Mouse (Mus musculus) intestine, postnatal 0 days (tissue): ENCODE measurements around the gene Prkar2b. TPM values are rescaled to one million over a fixed set of nuclear protein-coding genes. Genes with fewer than 3 reads are reported as not detected.
A peak's percentile ranks its signal among the peaks of the same experiment; 100 is the strongest.

Source experiments
- ATAC-seq: fragments of 200-750 bp; cut with Nextera tagmentation; 2 replicates; pipeline ENCODE4 v1.8.0; 2017; ENCODE audit warnings: mild to moderate bottlenecking, moderate TSS enrichment, moderate library complexity
- H3K27ac ChIP-seq: fragments of 300-500 bp; sonication (generic); 2 replicates; pipeline ENCODE4 v1.5.1; 2014; ENCODE audit warnings: mild to moderate bottlenecking, low read depth, low read length, moderate library complexity
- H3K27me3 ChIP-seq: fragments of 300-500 bp; sonication (generic); replicated peaks from 2 replicates; pipeline ENCODE4 v1.6.1; 2014; ENCODE audit warnings: low read length, mixed read lengths; ENCODE audit not compliant: control insufficient read depth, insufficient read depth
- H3K36me3 ChIP-seq: fragments of 300-500 bp; sonication (generic); 2 replicates; pipeline ENCODE4 v1.6.1; 2014; ENCODE audit warnings: mild to moderate bottlenecking, moderate library complexity; ENCODE audit not compliant: control insufficient read depth, insufficient read depth
- H3K4me1 ChIP-seq: fragments of 300-500 bp; sonication (generic); replicated peaks from 2 replicates; pipeline ENCODE4 v1.6.1; 2014; ENCODE audit warnings: antibody characterized with exemption, low read length, mixed read lengths; ENCODE audit not compliant: control insufficient read depth, insufficient read depth
- H3K4me2 ChIP-seq: fragments of 300-500 bp; sonication (generic); replicated peaks from 2 replicates; pipeline ENCODE4 v1.6.1; 2014; ENCODE audit warnings: low read depth, mild to moderate bottlenecking, moderate library complexity
- H3K4me3 ChIP-seq: fragments of 300-500 bp; sonication (generic); 2 replicates; pipeline ENCODE4 v1.5.1; 2014; ENCODE audit warnings: low read depth, low read length
- H3K9ac ChIP-seq: fragments of 300-500 bp; sonication (generic); 2 replicates; pipeline ENCODE4 v1.6.1; 2014; ENCODE audit warnings: mild to moderate bottlenecking, low read depth, low read length
- H3K9me3 ChIP-seq: fragments of 300-500 bp; sonication (generic); 2 replicates; pipeline ENCODE4 v1.6.1; 2016; ENCODE audit warnings: mixed run types; ENCODE audit not compliant: control insufficient read depth
- CTCF ChIP-seq: sonication (generic); IDR thresholded peaks from 2 replicates; pipeline ENCODE4 v1.5.1; 2016; ENCODE audit warnings: low read depth, mild to moderate bottlenecking, control low read depth, antibody characterized with exemption, moderate library complexity
- WGBS: fragments of 180-500 bp; shearing (Covaris S2); extraction: QIAGEN DNeasy Blood & Tissue Kit; methylation state at CpG from one replicate; pipeline ENCODE4 v1.1.7; 2014; 5-methylcytosine and 5-hydroxymethylcytosine counted together
- polyA plus RNA-seq: library from polyadenylated mRNA; unstranded; fragments of >200 nt; fragmentation: Nextera tagmentation; extraction: Ambion mirVana; gene quantifications from 2 replicates; pipeline ENCODE4 v1.2.1, GENCODE M21; 2015

Prkar2b gene
- polyA plus RNA-seq, 1 experiment from 2014 or later, result 12.5 TPM

DNA sequence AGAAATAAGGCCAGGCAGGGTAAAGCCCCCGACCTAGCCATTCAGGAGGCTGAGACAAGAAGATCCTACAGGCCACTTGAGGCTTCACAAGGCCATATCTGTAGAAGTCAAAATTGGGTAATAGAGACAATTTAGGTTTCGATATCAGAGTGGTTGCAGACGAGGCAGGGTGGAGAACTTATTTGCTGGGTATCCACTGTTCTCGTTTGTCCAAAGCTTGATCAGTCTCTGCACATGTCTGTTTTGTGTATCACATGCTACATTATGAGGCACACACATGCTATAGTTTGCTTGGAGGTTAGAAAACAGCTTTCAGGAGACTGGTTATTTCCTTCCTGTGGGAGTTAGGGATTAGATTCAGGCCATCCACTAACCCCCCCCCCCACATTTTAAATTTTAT, 105.3 kb downstream of the Prkar2b start:
- Histone ChIP-seq H3K4me1 (no peaks in the 10 kb centered on the region), H3K27ac (no peak overlapping the region), H3K4me3 (no peak overlapping the region), H3K27me3 (no peaks in the 10 kb centered on the region), H3K9ac (no peak overlapping the region), H3K36me3 (no peaks in the 10 kb centered on the region), H3K9me3 (no peaks in the 10 kb centered on the region), H3K4me2 (no peak overlapping the region)
- WGBS, result 87% methylated on average over 4 of the region's 4 CpGs
- no peak for TF ChIP-seq CTCF
- ATAC-seq, result no peak

DNA sequence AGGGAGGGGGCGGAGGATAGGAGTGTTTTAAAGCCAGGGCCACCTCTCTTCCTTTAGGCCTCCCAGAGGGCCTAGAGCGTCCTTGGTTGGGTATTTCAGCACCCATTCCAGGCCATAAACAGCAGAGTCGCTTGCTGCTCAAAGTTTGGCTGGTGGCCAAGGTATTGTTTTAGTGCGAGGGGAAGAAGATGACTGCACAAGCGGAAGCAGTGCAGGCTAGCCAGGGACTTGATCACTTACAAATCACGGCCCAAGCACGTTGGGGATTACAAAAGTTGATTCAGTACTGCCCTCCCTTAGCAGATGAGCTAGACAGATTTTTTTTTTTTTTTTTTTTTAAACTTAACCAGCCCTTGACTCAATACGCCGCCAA, 110.5 kb downstream of the Prkar2b start:
- Histone ChIP-seq H3K9me3 (no peaks in the 10 kb centered on the region), H3K4me1 (no peaks in the 10 kb centered on the region), H3K27ac (peak overlapping the region; percentile 78), H3K4me2 (peak overlapping the region; percentile 60), H3K27me3 (no peaks in the 10 kb centered on the region), H3K4me3 (peak overlapping the region; percentile 42), H3K9ac (0 out of 2 replicates have a peak overlapping the region, but pooled peaks have one; percentile 19), H3K36me3 (0 out of 2 replicates have a peak, but pooled peaks cover 2% of the 10 kb centered on the region)
- TF ChIP-seq CTCF, result no peak
- no peak for ATAC-seq
- 3% methylated on average over 9 of the region's 9 CpGs for WGBS

DNA sequence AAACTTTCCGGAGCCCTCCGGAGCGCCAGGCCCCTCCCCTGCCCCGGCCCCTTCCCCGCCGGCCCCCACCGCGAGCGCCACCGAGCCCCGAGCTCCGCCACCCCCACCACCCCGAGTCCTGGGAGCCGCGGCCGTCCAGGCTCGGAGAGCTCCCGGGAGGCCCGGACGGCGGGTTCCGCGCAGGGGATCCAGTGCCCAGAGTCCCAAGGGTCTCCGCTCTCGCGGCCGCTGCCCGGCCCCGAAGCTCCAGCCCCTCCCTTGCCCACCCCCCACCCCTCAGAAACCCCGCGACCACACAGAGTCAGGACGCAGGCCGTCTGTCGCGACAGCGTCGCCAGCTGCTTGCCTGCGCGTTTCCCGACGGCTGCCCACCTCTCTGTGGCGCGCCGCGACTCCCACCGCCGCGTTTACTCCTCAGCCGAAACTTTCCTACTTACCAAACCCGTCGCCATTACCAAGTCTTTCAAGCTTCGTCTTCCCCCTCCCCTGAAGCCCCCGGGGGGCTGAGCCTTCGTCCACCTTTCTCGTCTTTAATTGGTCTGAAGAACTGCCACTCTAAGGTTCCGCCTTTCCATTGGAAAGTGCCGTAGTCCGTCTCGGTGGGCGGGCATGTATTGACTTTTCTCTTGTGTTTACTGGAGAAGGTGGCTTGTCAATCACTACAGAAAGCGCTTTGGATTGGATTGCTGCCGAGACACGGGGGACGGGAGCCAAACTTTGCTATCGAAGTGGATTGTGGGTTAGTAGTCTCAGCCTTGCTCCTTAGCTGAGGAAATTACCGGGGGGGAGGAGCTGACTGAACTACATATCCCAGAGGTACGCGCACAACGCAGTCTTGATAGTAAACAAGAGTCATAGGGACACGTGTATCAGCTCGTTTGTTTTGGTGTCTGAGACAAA, 111.1 kb downstream of the Prkar2b start, which contains the start of gene Hbp1:
Gene Hbp1, minus strand, starts transcription at position 777 of the 900 bp plus-strand sequence.
- 0 out of 2 replicates have a peak, but pooled peaks cover 2% of the 10 kb centered on the region for H3K36me3 ChIP-seq
- no peaks in the 10 kb centered on the region for H3K27me3 ChIP-seq
- H3K4me1 ChIP-seq, result no peaks in the 10 kb centered on the region
- no peaks in the 10 kb centered on the region for H3K9me3 ChIP-seq
- peak within 1 kb of the TSS; percentile 100 for H3K27ac ChIP-seq
- WGBS, result under 1% methylated on average over 64 of the region's 71 CpGs
- ATAC-seq, result peak; percentile 95
- H3K4me2 ChIP-seq, result peak within 1 kb of the TSS; percentile 70
- peak within 1 kb of the TSS; percentile 89 for H3K4me3 ChIP-seq
- TF ChIP-seq CTCF, result no peak
- H3K9ac ChIP-seq, result peak within 1 kb of the TSS; percentile 100

- peak; percentile 49 for ATAC-seq
- no peaks in the 10 kb centered on the region for H3K27me3 ChIP-seq
- H3K4me3 ChIP-seq, result peak overlapping the region; percentile 89
- no peaks in the 10 kb centered on the region for H3K9me3 ChIP-seq
- H3K36me3 ChIP-seq, result 0 out of 2 replicates have a peak, but pooled peaks cover 2% of the 10 kb centered on the region
- H3K9ac ChIP-seq, result peak overlapping the region; percentile 100
- TF ChIP-seq CTCF, result peak; percentile 51
- peak overlapping the region; percentile 70 for H3K4me2 ChIP-seq
- H3K4me1 ChIP-seq, result no peaks in the 10 kb centered on the region
- WGBS, result under 1% methylated on average over 53 of the region's 58 CpGs
- peak overlapping the region; percentile 100 for H3K27ac ChIP-seq
These were observed 111.8 kb downstream of the Prkar2b start for GRCm38 (mm10) chr12:31949193-31949741.

DNA sequence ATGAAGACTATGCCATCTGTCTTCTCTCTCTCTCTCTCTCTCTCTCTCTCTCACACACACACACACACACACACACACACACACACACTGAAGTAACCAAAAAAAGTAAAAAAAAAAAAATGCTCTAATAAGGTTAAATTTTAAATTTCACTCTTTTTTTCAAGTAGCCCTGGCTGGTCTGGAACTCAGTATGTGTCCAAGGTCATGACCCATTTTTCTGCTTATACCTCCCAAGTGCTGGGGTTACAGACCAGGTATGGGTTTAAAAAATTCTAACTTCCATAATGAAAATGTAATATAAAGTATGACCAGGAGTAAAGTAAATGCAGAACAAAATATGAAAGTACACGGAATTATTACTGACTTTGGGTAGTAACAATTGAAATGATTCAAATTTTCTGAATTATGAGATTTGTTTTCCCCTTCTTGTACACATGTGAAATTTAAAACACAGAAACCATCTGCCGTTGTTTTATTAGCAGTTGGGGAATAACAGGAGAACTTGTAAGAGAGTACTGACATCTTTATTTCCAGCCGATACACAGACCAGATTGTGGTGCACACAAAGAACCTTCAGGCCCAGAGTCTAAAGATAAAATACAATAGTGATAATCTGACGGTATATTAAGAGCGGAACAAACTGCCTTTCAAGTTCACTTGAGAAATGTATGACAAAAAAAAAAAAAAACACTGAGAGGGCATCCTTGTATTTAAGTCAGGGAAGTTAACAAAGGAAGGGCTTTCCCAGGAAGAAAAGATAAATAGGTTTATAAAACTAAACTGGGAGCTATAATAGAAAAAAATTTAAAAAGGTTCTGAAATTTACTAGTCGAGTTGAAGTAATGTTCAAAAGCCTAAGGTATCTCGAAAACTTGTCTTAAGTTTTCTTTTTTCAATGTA, 112.7 kb downstream of the Prkar2b start:
- Histone ChIP-seq H3K27ac (peak overlapping the region; percentile 100; the same call in 1 of the 2 replicates), H3K36me3 (peaks cover 7% of the 10 kb centered on the region; the same call in 1 of the 2 replicates), H3K4me2 (peak overlapping the region; percentile 70), H3K9me3 (no peaks in the 10 kb centered on the region), H3K4me1 (no peaks in the 10 kb centered on the region), H3K27me3 (no peaks in the 10 kb centered on the region), H3K9ac (peak overlapping the region; percentile 100), H3K4me3 (peak overlapping the region; percentile 89)
- no peak for ATAC-seq
- WGBS, result 25% methylated on average over 7 of the region's 7 CpGs
- no peak for TF ChIP-seq CTCF

DNA sequence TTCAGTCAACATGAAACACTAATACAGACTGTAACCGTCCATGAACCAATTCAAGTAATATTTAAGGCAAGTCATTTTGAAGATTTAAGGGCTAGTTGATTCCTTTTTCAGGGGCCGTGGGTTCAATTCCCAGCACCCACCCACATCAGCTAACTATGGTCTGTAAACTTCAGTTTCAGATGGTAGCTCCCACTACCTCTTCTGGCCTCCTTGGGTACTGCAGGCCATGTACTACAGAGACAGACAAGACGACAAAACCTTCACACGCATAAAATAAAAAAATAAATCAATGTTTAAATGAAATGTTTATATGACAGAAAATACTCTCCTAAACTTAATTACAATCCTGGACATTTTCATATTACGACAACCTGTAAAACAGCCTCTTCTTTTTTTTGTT, 113.6 kb downstream of the Prkar2b start:
- no peaks in the 10 kb centered on the region for H3K4me1 ChIP-seq
- H3K4me2 ChIP-seq, result no peak overlapping the region
- no peaks in the 10 kb centered on the region for H3K9me3 ChIP-seq
- no peak overlapping the region for H3K27ac ChIP-seq
- TF ChIP-seq CTCF, result peak; percentile 64
- no peak overlapping the region for H3K4me3 ChIP-seq
- H3K36me3 ChIP-seq, result peaks cover 15% of the 10 kb centered on the region; the same call in 1 of the 2 replicates
- no peak overlapping the region for H3K9ac ChIP-seq
- ATAC-seq, result no peak
- 91% methylated on average over 5 of the region's 5 CpGs for WGBS
- no peaks in the 10 kb centered on the region for H3K27me3 ChIP-seq
